Mouse (Mus musculus) brain, embryonic 14.5 days (tissue): ENCODE results near the gene Bnip1. TPM values are rescaled to one million over a fixed set of nuclear protein-coding genes. Genes with fewer than 3 reads are reported as not detected.
A peak's percentile ranks its signal among the peaks of the same experiment; 100 is the strongest.

Experiments
- DNase-seq: peaks from one replicate; pipeline ENCODE4 v3.0.0-alpha.2; 2011; ENCODE audit warnings: low read depth
- CTCF ChIP-seq: fragments of 200-500 bp; IDR thresholded peaks from 2 replicates; pipeline ENCODE4 v1.5.1; 2012; ENCODE audit warnings: inconsistent platforms, mild to moderate bottlenecking, moderate library complexity, borderline replicate concordance; ENCODE audit not compliant: insufficient read depth, insufficient read length; ENCODE audit errors: extremely low read depth
- POLR2A ChIP-seq: fragments of 200-500 bp; IDR thresholded peaks from 2 replicates; pipeline ENCODE4 v1.6.1; 2012; ENCODE audit warnings: mild to moderate bottlenecking, inconsistent platforms, borderline replicate concordance; ENCODE audit not compliant: poor library complexity, insufficient read depth, insufficient read length, severe bottlenecking; ENCODE audit errors: extremely low read depth
- polyA plus RNA-seq: library from polyadenylated mRNA; depleted of rRNA; stranded (reverse); fragments of >200 nt; gene quantifications from 2 replicates; pipeline ENCODE4 v1.2.3, GENCODE M21; 2012

Gene Bnip1
- polyA plus RNA-seq, 1 experiment: 45.2 TPM

DNA sequence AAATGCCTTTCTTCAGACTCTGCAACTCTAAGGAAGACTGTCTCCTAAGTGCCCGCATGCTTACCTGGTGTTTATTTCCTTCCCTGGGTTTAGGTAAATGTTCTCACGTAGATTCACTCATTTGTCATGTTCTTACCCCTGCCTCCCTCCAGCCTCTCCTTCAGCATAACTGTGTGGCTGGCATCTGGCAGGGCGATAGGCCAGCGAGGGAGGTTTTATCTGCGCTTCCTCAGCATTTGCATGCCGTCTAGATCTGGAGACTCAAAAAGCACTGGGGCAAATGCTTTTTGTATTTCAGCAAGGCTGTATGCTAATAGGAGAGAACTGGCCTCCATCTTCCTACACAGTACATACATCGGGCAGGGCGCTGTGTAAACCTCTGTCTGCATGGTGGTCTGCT lies 3.7 kb downstream of the Bnip1 start:
- DNase-seq: no peak
- TF ChIP-seq CTCF: no peak
- TF ChIP-seq POLR2A: no peak

DNA sequence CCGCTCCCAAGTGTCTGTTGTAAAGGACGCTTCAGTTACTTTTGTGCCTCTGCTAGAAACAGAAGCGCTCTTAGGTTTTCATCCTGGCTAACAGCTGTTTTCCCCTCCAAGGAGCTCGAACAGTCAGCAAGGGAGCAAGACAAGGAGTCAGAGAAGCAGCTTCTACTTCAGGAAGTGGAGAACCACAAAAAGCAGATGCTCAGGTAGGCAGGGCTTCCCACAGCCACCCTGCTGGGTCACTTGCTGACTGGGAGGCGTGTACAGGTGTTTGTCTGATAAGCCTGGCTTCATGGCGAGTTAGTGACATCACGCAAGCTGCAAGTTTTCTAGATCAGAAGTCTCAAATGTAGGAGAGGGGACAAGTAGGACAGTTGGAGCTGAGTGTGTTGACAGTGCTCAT lies 5.7 kb downstream of the Bnip1 start:
- TF ChIP-seq POLR2A (no peak), CTCF (no peak)
- DNase-seq: no peak

DNA sequence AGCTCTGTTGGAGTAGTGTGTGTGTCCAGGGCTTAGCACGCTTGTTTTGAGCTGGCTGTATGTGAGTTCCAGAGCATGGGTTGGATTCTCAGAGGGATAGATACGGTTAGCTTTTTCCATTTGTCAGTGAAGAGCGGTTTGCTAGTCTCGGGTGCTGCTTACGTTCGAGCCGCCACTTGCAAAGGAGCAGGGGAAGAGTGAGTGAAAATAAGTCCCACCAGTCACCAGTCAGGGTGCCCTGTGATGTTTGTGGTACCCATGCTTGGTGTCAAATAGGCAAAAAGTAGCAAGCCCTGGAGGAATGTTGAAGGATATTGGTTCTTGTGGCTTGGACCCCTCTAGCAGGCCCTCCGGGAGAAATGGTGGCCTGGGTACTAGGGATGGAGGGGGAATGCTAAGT lies 8.1 kb downstream of the Bnip1 start:
- TF ChIP-seq CTCF (no peak), POLR2A (no peak)
- DNase-seq: no peak

DNA sequence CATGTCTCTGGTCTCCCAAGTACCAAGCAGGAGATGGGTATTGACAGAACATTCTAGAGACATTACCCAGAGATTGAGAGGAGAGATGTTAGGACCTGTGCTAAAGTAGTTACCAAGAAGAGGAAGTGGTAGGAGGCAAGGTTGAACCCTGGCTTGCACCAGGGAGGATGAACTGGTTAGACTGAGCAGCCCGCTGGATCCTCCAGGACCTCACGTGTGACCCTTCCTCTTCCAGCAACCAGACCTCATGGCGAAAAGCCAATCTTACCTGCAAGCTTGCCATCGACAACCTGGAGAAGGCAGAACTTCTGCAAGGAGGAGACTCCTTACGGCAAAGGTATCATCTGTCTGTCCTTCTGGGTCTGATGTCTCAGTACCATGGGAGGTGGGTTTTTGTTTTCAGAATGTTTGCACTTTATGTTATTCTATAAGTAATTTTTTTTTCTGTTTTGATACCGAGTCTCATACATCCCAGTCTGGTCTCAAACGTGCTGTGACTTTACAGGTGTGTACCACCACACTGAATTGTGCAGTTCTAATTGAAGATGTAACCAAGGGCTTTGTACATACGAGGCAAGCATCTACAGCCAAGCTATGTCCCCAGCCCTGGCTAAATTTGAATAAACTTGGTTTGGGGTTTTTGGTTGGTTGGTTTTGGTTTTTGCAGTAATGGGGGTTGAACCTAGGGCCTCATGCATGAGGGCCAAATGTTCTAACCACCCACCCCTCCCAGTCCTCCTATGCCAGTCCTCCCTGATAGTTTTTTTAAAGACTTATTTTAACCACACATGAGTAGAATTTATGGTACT lies 8.8 kb downstream of the Bnip1 start:
- no peak for DNase-seq
- TF ChIP-seq CTCF: no peak
- TF ChIP-seq POLR2A: no peak

DNA sequence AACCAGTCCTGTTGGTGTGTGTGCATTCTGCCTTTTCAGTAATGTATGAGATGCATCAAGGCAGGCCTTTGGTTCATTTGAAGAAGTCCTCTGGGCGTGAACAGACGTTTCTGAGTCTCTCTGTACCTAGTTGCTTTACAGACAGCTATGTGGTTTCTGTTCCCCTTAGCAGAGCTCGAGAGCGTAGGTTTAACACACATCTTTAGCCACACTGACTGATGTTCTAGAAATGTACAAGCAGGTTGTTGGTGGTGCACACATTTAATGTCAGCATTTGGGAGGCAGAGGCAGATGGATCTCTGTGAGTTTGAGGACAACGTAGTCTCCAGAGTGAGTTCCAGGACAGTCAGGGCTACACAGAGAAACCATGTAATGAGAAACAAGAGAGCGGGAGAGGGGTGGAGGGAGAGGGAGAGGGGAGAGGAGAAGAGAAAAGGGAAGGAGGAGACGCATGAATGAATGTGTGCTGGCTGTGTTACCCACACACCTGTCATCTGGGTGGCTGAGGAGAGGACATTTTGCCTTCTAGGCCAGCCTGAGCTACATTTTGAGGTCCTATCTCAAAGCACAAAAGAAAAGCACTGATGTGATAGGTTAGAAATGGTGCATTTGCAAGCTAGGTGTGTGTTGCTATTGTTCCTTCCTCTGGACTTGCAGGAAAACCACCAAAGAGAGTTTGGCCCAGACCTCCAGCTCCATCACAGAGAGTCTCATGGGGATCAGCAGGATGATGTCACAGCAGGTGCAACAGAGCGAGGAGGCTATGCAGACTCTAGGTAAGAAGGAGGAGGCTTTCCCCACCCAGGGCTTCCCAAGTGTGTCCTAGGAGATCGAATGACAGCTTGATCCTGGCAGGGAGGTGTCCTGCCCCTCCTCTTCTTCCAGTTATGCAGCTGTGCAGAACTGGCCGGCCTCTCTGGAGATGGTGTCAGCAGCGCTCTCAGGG lies 9.7 kb downstream of the Bnip1 start:
- no peak for DNase-seq
- TF ChIP-seq CTCF (no peak), POLR2A (no peak)

DNA sequence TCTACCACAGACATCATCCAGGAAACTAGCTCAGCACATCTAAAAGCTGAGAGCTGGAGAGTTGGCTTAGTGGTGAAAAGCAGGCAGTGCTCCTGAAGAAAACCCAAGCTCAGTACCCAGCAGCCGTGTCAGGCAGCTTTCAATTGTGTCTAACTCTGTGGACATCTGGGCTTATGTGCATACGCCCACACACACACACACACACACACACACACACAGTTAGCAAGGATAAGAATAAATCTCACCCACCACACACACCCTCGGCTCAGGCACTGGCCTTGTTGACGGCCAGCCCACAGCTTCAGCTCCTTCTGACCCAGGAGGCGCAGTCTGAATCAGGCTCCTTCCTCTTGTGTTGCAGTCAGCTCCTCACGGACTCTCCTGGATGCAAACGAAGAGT lies 10.7 kb downstream of the Bnip1 start:
- no peak for DNase-seq
- TF ChIP-seq POLR2A: no peak

DNA sequence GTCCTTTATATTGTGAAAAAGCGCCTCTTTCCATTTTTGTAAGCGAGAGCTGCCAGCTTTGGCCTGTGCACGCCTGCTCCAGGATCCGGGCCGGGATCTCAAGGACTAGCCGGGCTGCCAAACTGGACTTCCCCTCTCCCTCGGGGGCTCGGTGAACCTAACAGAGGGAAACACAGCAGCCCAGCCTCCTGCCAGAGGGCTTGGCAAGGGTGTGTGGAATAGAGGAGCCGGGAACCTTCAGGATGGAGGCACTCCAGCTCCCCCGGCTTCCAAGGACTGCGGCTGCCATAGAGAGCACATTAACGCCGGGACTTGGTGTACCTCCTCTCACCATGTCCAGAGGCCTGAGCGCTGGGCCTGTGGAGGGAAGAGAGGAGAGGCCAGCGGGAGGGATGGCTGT lies 11.2 kb downstream of the Bnip1 start:
- no peak for DNase-seq
- TF ChIP-seq CTCF (no peak), POLR2A (no peak)

DNA sequence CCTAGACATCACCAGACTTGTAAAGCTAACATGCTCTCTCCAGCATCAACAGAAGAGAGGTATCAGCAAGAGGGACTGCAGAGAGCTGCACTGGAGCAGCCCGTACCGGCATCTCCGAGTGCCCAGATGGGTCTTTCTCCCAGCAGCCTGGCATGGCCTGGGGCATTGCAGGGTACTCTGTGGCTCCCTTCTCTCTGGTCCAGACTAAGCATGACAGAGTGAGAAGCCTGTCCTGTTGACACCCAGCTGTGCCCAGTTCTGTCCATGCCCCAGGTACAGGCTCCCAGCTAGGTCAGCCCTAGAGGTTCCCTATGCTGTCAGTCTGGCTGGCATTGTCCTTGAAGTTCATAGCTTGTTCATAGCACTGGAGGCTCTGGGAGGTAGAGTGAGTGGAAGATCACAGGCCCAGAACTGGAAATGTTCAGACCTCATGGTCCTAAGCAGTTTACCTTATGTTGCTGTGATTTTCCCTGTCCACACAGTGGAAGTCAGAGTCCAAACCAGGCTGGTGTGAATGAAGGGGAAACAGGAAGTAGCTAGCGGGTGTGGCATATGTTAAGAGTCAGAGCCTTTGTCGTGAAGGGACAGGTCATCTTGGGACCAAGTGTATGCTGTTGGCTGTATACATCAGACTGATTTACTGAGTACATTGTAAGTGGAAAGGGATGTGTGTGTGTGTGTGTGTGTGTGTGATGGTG lies 12.4 kb downstream of the Bnip1 start:
- no peak for DNase-seq
- TF ChIP-seq CTCF (no peak), POLR2A (no peak)

DNA sequence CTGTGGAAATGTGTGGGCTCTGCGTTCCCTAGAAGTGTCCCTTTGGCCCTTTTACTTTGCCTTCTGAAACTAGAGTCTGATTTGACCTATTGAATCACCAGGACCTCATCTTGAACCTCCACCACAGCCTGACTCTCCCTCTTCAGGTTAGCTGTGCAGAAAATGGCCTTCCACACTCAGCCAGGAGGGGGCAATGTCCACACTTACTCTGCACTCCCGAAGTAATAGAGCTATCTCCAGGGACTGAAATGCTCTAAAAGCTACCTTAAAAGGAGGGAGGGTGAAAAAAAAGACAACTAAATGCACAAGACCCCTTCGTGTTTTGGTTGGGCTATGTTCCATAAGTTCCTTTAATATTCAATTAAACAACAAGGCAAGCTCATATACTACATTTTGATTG lies 13.9 kb downstream of the Bnip1 start:
- DNase-seq: peak; percentile 58
- TF ChIP-seq CTCF: peak; percentile 71
- no peak for TF ChIP-seq POLR2A

DNA sequence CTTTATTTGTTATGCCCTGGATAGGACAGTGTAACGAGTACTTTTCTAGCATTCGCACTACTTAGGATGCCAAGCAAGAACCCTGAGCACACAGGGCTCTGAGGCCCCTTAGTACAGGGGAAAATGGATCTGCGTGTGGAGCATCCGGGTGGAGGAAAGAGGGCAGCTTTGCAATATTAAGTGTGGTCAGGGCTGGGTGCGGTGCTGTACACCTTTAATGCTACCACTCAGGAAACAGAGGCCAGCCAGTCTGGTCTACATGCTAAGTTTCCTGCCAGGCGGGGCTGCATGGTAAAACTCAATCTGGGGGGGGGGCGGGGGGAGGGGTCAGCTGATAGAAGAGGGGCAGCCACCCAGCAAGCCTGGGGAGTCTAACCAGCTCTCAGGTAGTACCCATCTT lies 14.5 kb downstream of the Bnip1 start:
- no peak for DNase-seq
- no peak for TF ChIP-seq POLR2A
- TF ChIP-seq CTCF: no peak
